Mouse (Mus musculus): ENCODE measurements around the gene Tjp3.

Tjp3 gene

DNA sequence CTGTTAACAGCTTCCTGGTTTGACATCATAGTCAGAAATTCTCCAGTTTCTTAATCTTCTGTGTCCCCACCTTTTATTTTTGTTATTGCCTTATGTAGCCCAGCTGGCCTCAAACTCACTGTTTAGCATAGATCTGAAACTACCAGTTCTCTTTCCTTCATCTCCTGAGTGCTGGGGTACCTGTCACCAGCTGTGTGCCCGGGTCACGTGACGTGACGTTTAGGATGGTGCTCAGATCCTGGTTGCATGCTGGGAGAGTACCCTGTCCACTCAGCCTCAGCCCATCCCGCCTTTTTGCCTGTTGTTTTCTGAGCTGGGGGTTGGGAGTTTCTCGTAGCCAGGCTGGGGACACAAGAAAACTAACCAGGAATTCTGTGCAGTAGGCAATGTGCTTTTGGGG lies 5.9 kb upstream of the Tjp3 start:
- no peak for DNase-seq

DNA sequence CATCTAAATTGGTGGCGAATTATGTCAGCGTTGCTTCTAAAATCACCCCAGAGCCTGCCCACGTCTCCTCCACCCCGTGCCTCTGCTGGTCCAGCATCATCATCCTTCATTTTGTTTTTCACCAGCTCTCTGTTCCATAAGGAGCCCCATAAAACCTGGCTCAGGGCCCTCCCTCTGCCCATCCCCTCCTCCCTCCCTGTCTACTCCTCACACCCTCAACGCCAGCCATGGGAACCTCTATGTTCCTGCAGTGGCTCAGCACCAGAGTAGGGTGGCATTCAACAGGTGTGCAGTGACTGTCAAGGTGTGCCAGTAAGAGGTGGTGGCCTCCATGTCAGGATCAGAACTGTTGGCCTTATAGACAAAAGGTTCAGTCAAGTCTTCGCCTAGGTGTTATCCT lies 3.8 kb upstream of the Tjp3 start:
- DNase-seq: no peak

DNA sequence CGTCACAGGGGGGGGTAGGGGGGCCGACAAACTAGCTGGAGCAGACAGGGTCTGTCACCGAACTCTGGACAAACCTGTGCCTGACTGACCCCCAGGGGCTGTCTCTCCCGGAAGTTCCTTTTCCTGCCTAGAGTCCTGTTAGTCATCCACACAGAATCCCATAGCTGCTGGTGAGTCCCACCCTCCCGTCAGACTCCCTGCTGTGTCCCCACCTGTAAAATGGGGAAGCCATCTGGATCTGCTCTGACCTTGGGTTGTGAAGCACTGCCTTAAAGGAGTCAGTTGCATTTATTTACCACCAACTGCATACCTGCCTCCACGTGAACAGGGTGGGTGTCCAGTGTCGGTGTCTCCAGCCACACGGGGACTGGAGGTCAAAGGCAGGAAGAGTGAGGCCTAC lies 3.1 kb upstream of the Tjp3 start:
- DNase-seq: no peak

DNA sequence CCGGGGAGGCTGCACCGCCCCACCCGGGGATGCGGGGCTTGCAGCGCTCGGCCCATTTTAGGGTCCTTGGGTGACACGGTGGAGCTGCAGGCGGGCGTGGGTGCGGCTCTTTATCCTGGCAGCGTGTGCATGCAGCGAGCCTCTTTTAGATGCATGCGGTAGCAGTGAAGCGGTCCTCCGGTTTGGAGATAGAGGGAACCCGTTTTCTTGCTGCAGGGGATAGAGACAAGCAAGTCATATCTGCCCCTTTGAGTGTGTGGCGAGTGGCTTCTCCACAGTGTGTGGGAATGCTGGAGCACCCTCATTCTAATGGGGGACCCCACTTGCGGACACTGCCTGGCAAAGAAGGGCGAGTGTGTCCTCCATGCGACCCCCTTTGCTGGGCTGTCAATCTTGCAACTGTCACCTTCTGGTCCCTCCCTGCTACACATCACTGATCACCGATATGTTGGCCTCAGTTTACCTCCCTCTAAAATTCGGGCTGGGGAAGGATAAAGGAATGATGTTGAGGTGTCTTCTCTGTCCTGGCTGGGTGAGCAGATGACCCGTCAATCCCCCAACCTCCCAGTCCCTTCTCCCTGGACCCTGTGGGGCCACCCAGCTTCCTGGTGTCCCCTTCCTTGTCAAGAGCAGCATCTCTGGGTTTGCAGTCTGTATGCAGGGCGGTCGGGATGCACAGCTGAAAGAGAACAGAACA lies 2.1 kb upstream of the Tjp3 start:
- DNase-seq: no peak

DNA sequence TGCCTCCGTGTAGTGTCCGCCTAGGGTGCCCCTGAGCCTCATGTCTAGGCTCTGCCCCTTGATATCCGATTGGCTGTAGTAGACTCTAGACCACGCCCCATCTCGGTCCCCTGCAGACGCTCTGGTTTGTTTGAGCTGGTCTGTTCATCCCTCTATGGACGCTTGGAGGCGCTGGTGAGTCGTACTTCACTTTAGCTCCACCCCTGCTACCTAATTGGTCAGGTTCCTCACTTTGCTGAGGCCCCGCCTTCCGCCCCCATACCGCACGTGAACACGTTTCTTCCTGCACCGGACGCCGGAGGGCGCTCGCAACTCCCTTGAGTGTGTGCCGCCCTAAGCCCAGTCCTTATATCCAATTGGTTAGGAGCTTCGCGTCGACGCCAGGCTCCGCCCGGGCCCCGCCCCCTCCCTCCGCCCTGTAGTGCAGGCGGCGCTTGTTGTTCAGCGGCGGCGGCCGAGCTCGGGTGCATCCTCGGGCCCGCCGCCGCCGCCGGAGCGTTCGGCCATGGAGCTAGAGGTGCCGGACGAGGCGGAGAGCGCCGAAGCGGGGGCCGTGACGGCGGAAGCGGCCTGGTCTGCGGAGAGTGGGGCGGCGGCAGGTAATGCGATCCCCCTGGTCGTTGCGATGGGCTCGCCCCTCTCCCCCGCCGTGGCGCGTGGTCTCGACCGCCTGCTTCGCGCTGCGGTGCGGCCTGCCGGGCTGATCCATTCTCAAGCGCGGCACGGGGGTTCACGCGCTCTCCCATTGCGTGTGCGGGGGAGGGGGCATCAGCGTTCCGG lies 1.4 kb upstream of the Tjp3 start, which contains the start of gene Pip5k1c:
Gene Pip5k1c, plus strand, starts transcription at position 410 of the 780 bp plus-strand sequence.
- DNase-seq: peak; percentile 99 to 100

DNA sequence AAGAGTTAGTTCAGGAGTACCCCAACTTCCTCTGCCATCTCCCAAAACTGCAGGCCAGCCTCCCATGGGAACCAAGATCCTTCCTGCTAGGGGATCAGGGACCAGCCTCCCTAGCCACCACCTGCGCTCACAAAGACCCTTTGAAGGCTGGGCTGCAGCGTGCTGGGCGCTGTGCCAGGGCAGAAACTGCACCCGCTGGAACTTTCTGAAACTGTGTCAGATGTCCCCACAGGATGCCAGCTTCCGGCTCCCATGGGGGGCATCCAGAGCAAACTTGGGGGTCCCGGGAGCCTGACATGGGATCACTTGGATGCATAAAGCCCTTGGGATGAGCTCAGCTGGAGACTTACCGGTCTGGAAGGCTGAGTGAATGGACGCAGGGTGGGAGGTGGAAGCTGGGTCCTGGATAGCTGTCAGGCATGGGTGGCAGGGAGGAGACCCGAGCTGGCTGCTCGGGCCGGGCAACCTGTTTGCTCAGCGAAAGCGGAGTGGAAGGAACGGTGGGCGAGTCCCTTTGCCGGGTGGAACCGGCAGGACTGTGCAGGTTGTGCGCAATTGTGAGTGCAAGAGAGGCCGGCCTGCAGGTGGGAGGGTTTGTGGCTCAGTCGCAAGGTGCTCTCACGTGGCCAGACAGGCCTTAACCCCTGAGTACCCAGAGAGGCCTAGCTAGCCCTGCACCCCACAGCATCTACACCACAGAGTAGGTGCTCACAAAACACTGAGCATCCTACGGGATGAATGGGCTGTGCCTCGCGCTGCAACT lies 502 bp downstream of the Tjp3 start:
- no peak for DNase-seq

DNA sequence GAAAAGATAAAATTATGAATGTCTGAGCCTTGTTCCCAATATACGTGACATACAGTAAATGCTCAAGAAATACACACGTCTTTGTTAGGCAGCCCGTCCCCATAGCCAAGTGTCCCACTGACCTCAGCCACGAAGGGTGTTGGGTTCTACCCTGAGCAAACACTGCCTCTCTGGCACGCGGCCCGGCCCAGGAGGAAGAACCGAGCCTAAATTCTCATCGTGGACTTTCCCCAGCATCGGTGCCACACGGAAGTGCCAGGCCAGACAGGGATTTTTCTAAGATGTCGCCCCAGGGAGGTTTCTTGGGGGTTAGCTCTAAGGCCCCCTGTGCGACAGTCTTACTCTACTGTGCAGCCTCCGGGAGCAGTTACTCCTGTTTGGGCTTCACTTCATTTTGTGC lies 1.6 kb downstream of the Tjp3 start:
- DNase-seq: no peak

DNA sequence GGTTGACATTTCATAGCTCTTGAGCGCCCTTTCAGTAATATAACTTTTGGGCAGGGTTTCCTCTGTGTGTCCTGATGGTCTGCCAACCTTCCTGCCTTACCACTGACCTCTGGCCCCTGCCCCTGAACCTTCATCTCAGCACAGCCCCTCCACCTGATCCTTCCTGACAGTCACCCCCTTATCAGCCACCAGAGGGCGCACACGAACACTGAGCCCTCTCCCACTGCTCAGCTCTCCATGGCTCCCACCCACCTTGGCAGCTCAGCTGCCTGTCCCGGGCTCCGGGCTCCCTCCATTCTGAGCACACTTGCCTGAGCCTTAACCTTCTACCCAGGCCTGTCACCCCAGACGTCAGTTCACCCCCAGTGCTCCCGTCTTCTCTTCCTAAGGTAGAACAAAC lies 2.1 kb downstream of the Tjp3 start:
- peak; percentile 41 to 68 for DNase-seq

DNA sequence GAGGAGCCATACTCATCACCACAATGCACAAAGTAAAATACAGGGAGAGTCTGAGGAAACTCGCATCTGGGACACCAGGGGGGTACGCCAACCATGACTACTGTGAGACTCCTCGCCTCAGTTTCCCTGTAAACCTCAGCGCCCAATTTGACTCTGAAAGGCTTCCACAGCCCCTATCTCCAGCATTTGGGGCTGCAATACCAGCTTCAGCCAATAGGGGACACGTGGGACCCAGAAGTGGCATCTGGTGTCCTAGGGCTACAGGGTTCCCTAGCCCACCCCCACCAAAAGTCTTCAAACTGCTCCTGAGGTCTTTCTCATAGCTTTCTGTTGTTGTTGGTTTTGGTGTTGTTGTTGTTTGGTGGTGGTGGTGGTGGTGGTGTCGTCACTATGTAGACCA lies 2.8 kb downstream of the Tjp3 start:
- peak in 1 of 2 experiments; percentile 58 for DNase-seq

DNA sequence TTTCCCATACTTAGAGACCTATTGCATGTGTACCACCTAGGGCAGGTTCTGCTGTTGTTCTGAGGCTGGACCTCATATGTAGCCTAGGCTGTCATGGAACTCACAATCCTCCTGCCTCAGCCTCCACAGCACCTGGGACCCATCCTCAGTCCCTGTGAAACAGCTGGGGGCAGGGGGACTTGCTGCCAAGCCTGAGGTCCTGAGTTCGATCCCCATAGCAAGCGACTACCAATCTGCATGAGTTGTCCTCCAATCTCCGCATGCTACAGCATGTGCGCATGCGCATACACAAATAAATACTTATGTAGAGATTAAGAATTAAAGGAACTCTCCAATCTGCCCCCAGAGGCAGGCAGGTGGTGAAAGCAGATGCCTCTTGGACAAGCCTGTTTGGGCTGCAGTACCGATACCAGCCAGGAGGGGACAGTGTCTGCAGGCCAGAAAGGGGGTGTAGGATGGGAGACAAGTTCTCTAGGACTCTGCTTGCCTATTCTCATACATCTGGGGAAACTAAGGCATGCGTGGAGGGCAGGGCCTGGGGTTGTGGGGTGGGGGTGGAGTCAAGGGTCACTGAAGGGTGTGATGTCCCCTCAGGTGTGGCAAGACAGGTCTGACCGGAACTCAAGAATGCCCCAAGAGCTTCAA lies 3.7 kb downstream of the Tjp3 start:
- DNase-seq: peak; percentile 55 to 72

DNA sequence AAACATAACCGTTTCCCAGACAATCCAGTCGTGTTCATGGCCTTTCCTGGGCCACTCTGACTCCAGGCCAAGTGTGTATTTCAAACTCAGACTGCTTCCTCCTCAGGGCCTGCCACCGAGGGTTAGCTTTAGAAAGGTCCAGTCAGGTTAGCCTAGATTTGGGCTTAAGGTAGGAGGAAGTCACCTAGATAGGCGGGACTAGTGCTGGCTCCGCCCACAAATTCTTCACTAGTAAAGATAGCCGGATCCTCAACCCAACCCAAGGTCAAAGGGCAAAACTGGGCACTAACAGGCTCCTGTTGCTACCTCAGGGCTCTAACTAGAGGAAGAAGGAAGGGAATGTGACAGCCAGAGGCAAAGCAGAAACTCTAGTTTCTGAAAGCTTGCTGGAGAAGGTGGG lies 4.8 kb downstream of the Tjp3 start:
- DNase-seq: no peak

DNA sequence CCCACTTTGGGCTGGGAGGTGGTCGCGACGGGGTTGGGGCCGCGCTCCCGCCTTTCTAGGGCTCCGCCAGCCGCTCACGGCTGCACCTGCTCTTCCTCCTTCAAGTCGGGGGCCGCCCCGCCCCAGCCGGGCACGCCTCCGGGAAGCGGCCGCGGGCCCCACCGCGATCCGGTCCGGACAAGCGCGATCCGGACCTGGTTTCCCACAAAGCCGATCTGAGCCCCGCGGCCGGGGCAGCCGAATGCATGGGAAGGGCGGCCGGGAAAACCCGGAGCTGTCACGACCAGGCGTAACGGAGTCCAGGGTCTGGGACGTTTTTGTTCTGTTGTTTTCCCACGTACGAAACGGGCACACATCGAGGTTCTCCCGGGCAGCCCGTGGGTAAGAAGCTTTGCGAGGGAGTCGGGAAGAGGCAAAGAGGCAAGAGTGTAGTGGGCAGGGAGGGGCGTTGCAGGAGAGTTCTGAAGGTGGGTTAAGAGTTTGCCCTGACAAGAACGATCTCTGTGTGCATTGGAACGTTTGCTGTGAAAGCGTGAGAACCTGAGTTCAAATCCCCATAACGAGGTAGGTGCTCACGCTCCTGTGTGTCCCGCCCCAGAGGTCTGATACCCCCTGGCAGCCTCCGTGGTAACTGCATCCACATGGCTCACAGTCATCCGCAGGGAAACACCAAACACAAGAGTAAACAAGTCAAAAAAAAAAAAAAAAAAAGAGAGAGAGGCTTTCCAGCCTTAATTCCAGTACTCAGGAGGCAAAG lies 5.5 kb downstream of the Tjp3 start:
- DNase-seq: peak; percentile 89 to 97

DNA sequence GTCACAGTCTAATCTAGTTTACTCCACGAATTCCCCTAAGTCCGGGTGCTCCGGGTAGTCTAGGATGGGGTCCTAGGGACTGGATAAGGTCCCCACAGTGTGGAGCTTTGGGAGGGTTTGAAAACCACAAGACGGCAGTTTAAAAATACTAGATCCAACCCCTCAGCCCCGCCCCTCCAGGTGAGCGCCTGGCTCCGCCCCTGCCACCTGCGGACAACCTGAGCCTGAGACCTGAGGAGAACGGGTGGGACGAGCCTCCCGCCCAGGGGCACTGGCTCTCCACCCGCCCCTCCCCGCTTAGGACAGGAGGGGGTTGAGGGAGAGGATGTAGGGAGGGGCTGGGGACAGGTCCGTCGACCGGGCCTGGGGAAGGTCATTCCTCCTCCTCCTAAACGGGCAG lies 6.7 kb downstream of the Tjp3 start:
- no peak for DNase-seq

DNA sequence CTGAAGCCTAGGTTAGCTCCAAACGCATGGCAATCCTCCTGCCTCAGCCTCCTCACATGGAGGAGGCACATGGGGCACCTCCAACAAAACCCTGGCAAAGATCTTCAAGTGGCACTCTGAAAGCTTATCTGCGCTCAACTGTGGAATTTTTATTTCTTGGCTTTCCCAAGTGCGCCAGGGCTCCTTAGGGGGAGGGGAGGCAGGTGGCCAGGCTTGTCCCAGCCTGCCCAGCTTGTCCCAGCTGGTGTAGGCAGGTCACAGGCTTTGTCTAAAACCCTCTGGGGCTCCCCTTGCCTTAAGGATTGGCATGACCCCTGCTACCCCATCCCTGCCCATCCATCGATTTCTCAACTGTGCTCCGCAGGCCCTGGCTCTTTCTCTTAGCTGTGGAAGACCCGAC lies 7.2 kb downstream of the Tjp3 start:
- DNase-seq: no peak

DNA sequence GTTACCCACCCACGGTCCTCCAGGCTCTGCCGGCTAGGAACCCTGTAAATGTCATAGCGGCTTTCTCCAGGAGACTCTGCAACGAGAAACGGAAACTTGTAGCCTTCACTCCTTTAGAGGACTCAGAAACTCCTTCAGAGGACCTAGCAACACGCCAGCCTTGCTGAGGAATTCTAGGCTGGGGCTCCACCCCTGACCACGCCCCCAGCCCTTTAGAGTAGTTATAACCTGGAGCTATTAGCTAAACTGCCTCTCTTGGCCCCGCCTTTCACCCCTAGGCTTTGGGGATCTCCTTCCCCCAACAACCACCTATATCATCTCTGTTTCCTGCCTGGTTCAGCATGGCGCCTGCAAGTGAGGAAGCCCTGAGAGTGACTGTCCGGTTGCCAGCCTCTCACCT lies 11.9 kb downstream of the Tjp3 start:
- no peak for DNase-seq

DNA sequence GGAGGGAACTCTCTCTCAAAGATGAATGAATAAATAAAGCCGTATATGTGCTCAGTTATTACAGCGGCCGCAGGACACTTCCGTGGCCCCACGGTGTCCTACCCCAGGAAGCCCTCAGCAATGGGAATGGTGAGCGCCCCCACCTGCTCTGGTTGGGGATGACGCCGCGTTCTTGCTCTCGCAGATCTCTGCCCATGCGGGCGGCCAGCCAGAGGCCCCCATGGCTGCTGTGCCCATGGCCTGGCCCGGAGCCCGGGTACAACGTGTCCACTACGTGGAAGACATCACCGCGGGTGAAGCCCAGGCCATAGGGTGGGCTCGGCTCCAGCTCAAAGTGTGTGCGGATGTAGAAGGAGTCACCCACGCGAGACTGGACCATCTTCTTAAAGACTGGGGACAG lies 13.7 kb downstream of the Tjp3 start:
- no peak for DNase-seq

DNA sequence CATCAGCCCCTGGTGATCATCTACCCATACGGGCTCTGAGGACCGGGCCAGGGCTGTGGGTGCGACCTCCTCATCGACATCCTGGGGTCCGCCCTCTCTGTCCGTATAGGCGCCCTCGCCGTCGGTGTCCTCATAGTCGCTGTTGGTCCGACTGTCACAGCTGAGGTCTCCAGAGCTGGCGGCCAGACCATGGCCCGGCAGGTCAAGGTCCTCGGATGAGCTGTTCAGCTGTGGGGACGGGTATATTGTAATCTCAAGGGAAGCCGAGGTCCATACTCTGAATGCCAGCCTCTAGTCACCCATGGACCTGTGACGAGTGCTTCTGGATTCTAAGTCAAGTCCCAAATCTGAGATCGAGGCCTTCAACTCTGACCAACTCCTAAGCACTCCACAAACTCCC lies 17.5 kb downstream of the Tjp3 start:
- DNase-seq: no peak

DNA sequence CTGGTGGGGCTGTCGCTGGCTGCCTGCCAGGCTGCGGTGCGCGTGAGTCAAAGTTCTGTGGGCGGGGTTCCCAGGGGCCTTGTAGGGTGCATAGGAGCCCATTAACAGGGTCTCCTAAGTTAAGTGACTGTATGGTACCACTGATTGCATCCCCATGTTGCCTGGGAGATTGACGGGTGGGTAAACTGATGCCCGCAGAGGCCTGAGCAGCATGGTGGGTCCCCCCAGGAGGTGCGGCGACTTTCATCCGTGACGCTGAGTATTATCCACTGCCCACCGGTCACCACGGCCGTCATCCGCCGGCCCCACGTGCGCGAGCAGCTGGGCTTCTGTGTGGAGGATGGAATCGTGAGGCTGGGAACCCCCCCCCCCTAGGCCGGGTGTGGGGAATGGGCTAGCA lies 19.0 kb downstream of the Tjp3 start:
- no peak for DNase-seq

DNA sequence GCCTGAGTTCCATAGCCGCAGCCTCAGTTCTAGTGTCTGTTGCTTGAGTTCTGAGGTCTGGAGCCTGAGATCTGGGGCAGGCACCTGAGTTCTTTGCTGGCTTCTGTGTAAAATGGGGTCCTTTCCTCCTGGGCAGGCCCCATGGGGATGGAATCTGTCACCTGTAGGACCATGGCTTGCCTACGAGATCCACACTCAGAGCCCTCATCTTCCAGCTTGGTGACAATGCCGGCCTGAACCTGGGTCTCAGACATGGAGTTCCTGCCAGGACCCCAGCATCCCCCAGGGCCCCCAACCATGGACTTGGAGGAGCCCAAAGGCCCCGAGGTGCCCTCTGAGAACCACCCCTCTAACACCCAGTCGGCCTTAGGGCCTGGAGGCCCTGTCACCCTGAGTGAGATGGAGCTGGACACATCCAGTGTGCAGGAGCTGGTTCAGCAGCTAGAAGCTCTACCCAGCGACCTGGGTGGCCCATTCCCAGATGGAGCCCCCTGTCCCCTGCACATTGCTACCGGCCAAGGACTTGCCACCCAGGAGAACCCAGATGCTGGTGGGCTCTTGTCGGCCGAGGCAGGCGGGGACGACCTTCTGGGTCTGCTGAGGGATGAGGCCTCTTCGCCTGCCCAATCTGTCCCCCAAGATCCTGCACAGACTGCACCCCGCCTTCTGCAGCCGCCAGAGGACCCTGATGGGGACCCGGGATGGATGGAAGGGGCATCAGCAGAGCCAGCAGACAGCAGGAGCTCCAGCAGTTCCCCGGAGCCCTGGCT lies 22.6 kb downstream of the Tjp3 start:
- no peak for DNase-seq

DNA sequence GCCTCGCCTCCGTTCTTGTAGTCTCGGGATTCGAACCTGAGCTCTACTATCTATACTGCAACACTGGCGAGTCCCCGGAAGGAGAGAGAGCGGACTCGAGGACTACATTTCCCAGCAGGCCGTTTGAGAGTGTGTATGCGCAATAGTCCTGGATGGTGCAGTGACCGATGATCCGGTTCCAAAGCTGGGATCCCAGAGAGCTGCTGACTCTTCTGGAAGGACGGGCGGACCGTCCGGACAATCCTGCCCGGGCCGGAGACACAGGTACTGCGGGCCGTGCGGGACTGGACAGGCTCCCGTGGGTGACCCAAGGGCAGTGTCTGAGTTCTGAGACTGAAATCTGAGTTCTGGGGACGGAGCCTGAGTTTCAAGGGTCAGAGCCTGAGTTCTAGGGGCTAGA lies 23.3 kb downstream of the Tjp3 start:
- DNase-seq: peak; percentile 49 to 67

DNA sequence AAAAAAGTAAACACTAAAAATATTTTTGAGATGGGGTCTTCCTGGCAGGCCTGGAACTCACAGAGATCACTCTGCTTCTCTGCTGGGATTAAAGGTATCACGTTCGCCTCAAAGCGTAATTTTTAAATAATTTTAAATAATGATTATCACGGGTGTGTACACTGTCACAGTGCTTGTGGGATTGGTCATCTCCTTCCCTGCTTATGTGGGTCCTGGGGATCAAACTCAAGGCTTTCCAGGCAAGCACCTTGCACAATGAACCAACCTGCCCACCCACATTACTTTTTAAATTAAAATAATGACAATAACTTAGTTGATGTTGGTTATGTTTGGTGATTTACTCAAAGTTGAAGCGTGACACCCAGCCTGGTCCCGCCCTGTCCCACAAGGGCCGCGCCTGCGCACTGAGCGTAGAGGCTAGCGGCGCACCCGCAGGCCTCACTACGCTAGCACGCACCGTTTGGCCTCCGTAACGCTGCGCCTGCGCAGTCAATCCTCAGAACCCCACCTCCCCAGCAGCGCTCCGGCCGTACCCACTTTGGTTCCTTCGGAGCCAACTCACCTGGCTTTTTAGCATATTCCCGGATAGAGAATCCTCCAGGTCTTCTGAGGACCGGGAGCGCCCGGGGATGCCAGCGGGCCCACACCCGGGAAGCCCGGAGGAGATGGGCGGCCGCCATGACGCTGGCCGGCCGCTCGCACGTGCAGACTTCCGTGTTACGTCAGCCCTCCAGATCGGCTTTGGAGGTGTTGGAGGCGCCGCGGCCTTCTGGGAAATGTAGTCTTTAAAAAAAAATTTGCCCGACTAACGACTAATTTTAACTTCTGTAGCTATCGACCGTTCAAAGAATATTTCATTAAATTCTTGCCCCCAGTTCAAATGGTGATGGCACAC lies 24.9 kb downstream of the Tjp3 start, which contains the start of the genes Mrpl54 and Apba3:
Gene Mrpl54, minus strand, starts transcription at position 724 of the 895 bp plus-strand sequence.
Gene Apba3, plus strand, starts transcription at position 750 of the 895 bp plus-strand sequence.
- peak; percentile 94 to 95 for DNase-seq

All from spleen, adult 18-20 months (tissue).